Mouse (Mus musculus): ENCODE results near the gene Tcp1. TPM values are rescaled to one million over a fixed set of nuclear protein-coding genes. Genes with fewer than 3 reads are reported as not detected.

Gene Tcp1
- 444 and 478 TPM in 2 replicates for polyA plus RNA-seq (2014; fragmentation: Nextera tagmentation; extraction: Ambion mirVana)

- no peak for ATAC-seq (ENCODE audit: insufficient number of reproducible peaks, insufficient read depth, low FRiP score, low read depth)
- peak within 1 kb of the TSS; percentile 99 for H3K9ac ChIP-seq (replicated peaks; ENCODE audit: low read depth, low read length)
- H3K4me3 ChIP-seq (ENCODE audit: low read depth, low read length), result peak within 1 kb of the TSS; percentile 97
- H3K9me3 ChIP-seq (ENCODE audit: control insufficient read depth, low read depth, low read length), result no peaks in the 10 kb centered on the region
- no peaks in the 10 kb centered on the region for H3K27me3 ChIP-seq (ENCODE audit: control insufficient read depth, insufficient read depth, low read length)
- peaks cover 53% of the 10 kb centered on the region for H3K36me3 ChIP-seq (ENCODE audit: control insufficient read depth, insufficient read depth, low read length)
- H3K4me2 ChIP-seq (replicated peaks; ENCODE audit: low read depth, low read length), result peak within 1 kb of the TSS; percentile 82
- peaks cover 6% of the 10 kb centered on the region; the same call in 1 of the 2 replicates for H3K4me1 ChIP-seq (ENCODE audit: control insufficient read depth, insufficient read depth, low read length)
- H3K27ac ChIP-seq (ENCODE audit: low read length), result peak within 1 kb of the TSS; percentile 92
- WGBS, result under 1% methylated on average over 18 of the region's 18 CpGs
Measured at GRCm38 (mm10) chr17:12915488-12915880, at the start of gene Tcp1. Tcp1 (plus strand) TSS chr17:12915701.

- no peak overlapping the region for H3K4me3 ChIP-seq (ENCODE audit: low read depth, low read length)
- WGBS, result 81% methylated on average over 10 of the region's 10 CpGs
- H3K27me3 ChIP-seq (ENCODE audit: control insufficient read depth, insufficient read depth, low read length), result no peaks in the 10 kb centered on the region
- H3K4me1 ChIP-seq (ENCODE audit: control insufficient read depth, insufficient read depth, low read length), result peaks cover 9% of the 10 kb centered on the region; the same call in 1 of the 2 replicates
- no peak for ATAC-seq (ENCODE audit: insufficient number of reproducible peaks, insufficient read depth, low FRiP score, low read depth)
- no peak overlapping the region for H3K27ac ChIP-seq (ENCODE audit: low read length)
- H3K9ac ChIP-seq (replicated peaks; ENCODE audit: low read depth, low read length), result no peak overlapping the region
- H3K9me3 ChIP-seq (ENCODE audit: control insufficient read depth, low read depth, low read length), result no peaks in the 10 kb centered on the region
- no peak overlapping the region for H3K4me2 ChIP-seq (replicated peaks; ENCODE audit: low read depth, low read length)
- H3K36me3 ChIP-seq (ENCODE audit: control insufficient read depth, insufficient read depth, low read length), result no peaks in the 10 kb centered on the region
Measured at GRCm38 (mm10) chr17:12866853-12867252, 48.6 kb upstream of the Tcp1 start.

GRCm38 (mm10) chr17:12868043-12868442 is 47.5 kb upstream of the Tcp1 start, which contains the start of gene Mas1:
Mas1 (minus strand) TSS chr17:12868143.
- no peaks in the 10 kb centered on the region for H3K36me3 ChIP-seq (ENCODE audit: control insufficient read depth, insufficient read depth, low read length)
- no peak within 1 kb of the TSS; the same call in 1 of the 2 replicates for H3K27ac ChIP-seq (ENCODE audit: low read length)
- 13% methylated on average over 2 of the region's 2 CpGs for WGBS
- H3K4me3 ChIP-seq (ENCODE audit: low read depth, low read length), result no peak within 1 kb of the TSS
- H3K9me3 ChIP-seq (ENCODE audit: control insufficient read depth, low read depth, low read length), result no peaks in the 10 kb centered on the region
- H3K9ac ChIP-seq (replicated peaks; ENCODE audit: low read depth, low read length), result no peak within 1 kb of the TSS
- H3K4me1 ChIP-seq (ENCODE audit: control insufficient read depth, insufficient read depth, low read length), result peaks cover 9% of the 10 kb centered on the region; the same call in 1 of the 2 replicates
- no peaks in the 10 kb centered on the region for H3K27me3 ChIP-seq (ENCODE audit: control insufficient read depth, insufficient read depth, low read length)
- H3K4me2 ChIP-seq (replicated peaks; ENCODE audit: low read depth, low read length), result no peak within 1 kb of the TSS
- no peak for ATAC-seq (ENCODE audit: insufficient number of reproducible peaks, insufficient read depth, low FRiP score, low read depth)

- H3K36me3 ChIP-seq (ENCODE audit: control insufficient read depth, insufficient read depth, low read length), result no peaks in the 10 kb centered on the region
- no peaks in the 10 kb centered on the region for H3K27me3 ChIP-seq (ENCODE audit: control insufficient read depth, insufficient read depth, low read length)
- no peak overlapping the region for H3K4me3 ChIP-seq (ENCODE audit: low read depth, low read length)
- H3K4me1 ChIP-seq (ENCODE audit: control insufficient read depth, insufficient read depth, low read length), result peaks cover 9% of the 10 kb centered on the region; the same call in 1 of the 2 replicates
- H3K9me3 ChIP-seq (ENCODE audit: control insufficient read depth, low read depth, low read length), result no peaks in the 10 kb centered on the region
- WGBS, result 20% methylated on average over 4 of the region's 4 CpGs
- no peak overlapping the region for H3K4me2 ChIP-seq (replicated peaks; ENCODE audit: low read depth, low read length)
- no peak overlapping the region; the same call in 1 of the 2 replicates for H3K27ac ChIP-seq (ENCODE audit: low read length)
- ATAC-seq (ENCODE audit: insufficient number of reproducible peaks, insufficient read depth, low FRiP score, low read depth), result no peak
- H3K9ac ChIP-seq (replicated peaks; ENCODE audit: low read depth, low read length), result no peak overlapping the region
Measured at GRCm38 (mm10) chr17:12868640-12869039, 46.9 kb upstream of the Tcp1 start.

- H3K4me3 ChIP-seq (ENCODE audit: low read depth, low read length), result no peak overlapping the region
- no peaks in the 10 kb centered on the region for H3K36me3 ChIP-seq (ENCODE audit: control insufficient read depth, insufficient read depth, low read length)
- no peak for ATAC-seq (ENCODE audit: insufficient number of reproducible peaks, insufficient read depth, low FRiP score, low read depth)
- H3K27ac ChIP-seq (ENCODE audit: low read length), result no peak overlapping the region
- 69% methylated on average over 16 of the region's 16 CpGs for WGBS
- peaks cover 9% of the 10 kb centered on the region; the same call in 1 of the 2 replicates for H3K4me1 ChIP-seq (ENCODE audit: control insufficient read depth, insufficient read depth, low read length)
- no peaks in the 10 kb centered on the region for H3K9me3 ChIP-seq (ENCODE audit: control insufficient read depth, low read depth, low read length)
- no peaks in the 10 kb centered on the region for H3K27me3 ChIP-seq (ENCODE audit: control insufficient read depth, insufficient read depth, low read length)
- no peak overlapping the region for H3K9ac ChIP-seq (replicated peaks; ENCODE audit: low read depth, low read length)
- H3K4me2 ChIP-seq (replicated peaks; ENCODE audit: low read depth, low read length), result no peak overlapping the region
Measured at GRCm38 (mm10) chr17:12872275-12873028, 43.0 kb upstream of the Tcp1 start.

- no peak for ATAC-seq (ENCODE audit: insufficient number of reproducible peaks, insufficient read depth, low FRiP score, low read depth)
- H3K4me2 ChIP-seq (replicated peaks; ENCODE audit: low read depth, low read length), result no peak within 1 kb of the TSS
- H3K4me3 ChIP-seq (ENCODE audit: low read depth, low read length), result no peak within 1 kb of the TSS
- no peak within 1 kb of the TSS for H3K27ac ChIP-seq (ENCODE audit: low read length)
- H3K4me1 ChIP-seq (ENCODE audit: control insufficient read depth, insufficient read depth, low read length), result no peaks in the 10 kb centered on the region
- H3K27me3 ChIP-seq (ENCODE audit: control insufficient read depth, insufficient read depth, low read length), result no peaks in the 10 kb centered on the region
- H3K9me3 ChIP-seq (ENCODE audit: control insufficient read depth, low read depth, low read length), result no peaks in the 10 kb centered on the region
- no peak within 1 kb of the TSS for H3K9ac ChIP-seq (replicated peaks; ENCODE audit: low read depth, low read length)
- WGBS, result 77% methylated on average over 5 of the region's 5 CpGs
- H3K36me3 ChIP-seq (ENCODE audit: control insufficient read depth, insufficient read depth, low read length), result no peaks in the 10 kb centered on the region
Measured at GRCm38 (mm10) chr17:12875734-12876133, 39.8 kb upstream of the Tcp1 start, which contains the start of gene Mrgprh. Mrgprh (plus strand) TSS chr17:12876034.

GRCm38 (mm10) chr17:12880178-12880577 is 35.3 kb upstream of the Tcp1 start:
- H3K4me3 ChIP-seq (ENCODE audit: low read depth, low read length), result no peak overlapping the region
- H3K27ac ChIP-seq (ENCODE audit: low read length), result no peak overlapping the region
- peak; percentile 84; the same call in 1 of the 2 replicates for ATAC-seq (ENCODE audit: insufficient number of reproducible peaks, insufficient read depth, low FRiP score, low read depth)
- H3K27me3 ChIP-seq (ENCODE audit: control insufficient read depth, insufficient read depth, low read length), result no peaks in the 10 kb centered on the region
- H3K36me3 ChIP-seq (ENCODE audit: control insufficient read depth, insufficient read depth, low read length), result no peaks in the 10 kb centered on the region
- no peaks in the 10 kb centered on the region for H3K4me1 ChIP-seq (ENCODE audit: control insufficient read depth, insufficient read depth, low read length)
- no peaks in the 10 kb centered on the region for H3K9me3 ChIP-seq (ENCODE audit: control insufficient read depth, low read depth, low read length)
- H3K9ac ChIP-seq (replicated peaks; ENCODE audit: low read depth, low read length), result no peak overlapping the region
- H3K4me2 ChIP-seq (replicated peaks; ENCODE audit: low read depth, low read length), result peak overlapping the region; percentile 36
- 4% methylated on average over 14 of the region's 14 CpGs for WGBS

- Histone ChIP-seq H3K27ac (ENCODE audit: low read length) (no peak overlapping the region), H3K36me3 (ENCODE audit: control insufficient read depth, insufficient read depth, low read length) (no peaks in the 10 kb centered on the region), H3K9me3 (ENCODE audit: control insufficient read depth, low read depth, low read length) (no peaks in the 10 kb centered on the region), H3K4me1 (ENCODE audit: control insufficient read depth, insufficient read depth, low read length) (no peaks in the 10 kb centered on the region), H3K4me2 (replicated peaks; ENCODE audit: low read depth, low read length) (no peak overlapping the region), H3K9ac (replicated peaks; ENCODE audit: low read depth, low read length) (no peak overlapping the region), H3K27me3 (ENCODE audit: control insufficient read depth, insufficient read depth, low read length) (no peaks in the 10 kb centered on the region), H3K4me3 (ENCODE audit: low read depth, low read length) (no peak overlapping the region)
- no peak for ATAC-seq (ENCODE audit: insufficient number of reproducible peaks, insufficient read depth, low FRiP score, low read depth)
- WGBS, result 88% methylated on average over 1 of the region's 1 CpGs
Measured at GRCm38 (mm10) chr17:12881216-12881615, 34.3 kb upstream of the Tcp1 start.
